Mouse (Mus musculus): ENCODE data around the gene Fxyd5. TPM values are rescaled to one million over a fixed set of nuclear protein-coding genes. Genes with fewer than 3 reads are reported as not detected.

Fxyd5 gene
- polyA plus RNA-seq, 1 experiment from 2014 or later, result 37.3 TPM

DNA sequence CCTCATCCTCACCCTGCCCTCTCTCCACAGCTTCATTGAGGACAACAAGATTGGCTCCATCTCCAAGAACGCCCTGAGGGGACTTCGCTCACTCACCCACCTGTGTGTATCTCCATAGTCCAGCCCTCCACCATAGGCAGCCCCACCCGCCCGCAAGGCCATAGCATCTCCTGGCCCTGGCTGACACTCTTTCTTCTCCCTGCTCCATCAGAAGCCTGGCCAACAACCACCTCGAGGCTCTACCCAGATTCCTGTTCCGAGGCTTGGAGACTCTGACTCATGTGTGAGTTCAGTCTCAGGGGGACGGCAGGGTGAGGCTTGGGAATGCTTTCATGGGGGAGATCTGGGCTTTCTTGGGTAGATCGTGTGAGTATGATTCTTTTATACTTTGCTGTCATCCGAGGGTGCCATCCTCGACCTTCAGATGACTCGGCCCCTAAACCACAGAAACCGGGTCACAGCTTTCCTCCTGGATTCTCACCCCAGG, 20.8 kb upstream of the Fxyd5 start:
- H3K4me2 ChIP-seq, result no peak overlapping the region
- 77% methylated on average over 12 of the region's 12 CpGs for whole genome bisulfite sequencing
- H3K27ac ChIP-seq (ENCODE audit: poor library complexity, severe bottlenecking), result no peak overlapping the region
- H3K9ac ChIP-seq, result no peak overlapping the region
- no peak for ATAC-seq (ENCODE audit: insufficient number of reproducible peaks, low FRiP score)
- no peaks in the 10 kb centered on the region for H3K9me3 ChIP-seq (replicated peaks)
- peaks cover 10% of the 10 kb centered on the region; the same call in 1 of the 2 replicates for H3K4me1 ChIP-seq (replicated peaks)
- no peak overlapping the region for H3K4me3 ChIP-seq
- 0 out of 2 replicates have a peak, but pooled peaks cover 7% of the 10 kb centered on the region for H3K27me3 ChIP-seq (replicated peaks)
- H3K36me3 ChIP-seq, result no peaks in the 10 kb centered on the region

GRCm38 (mm10) chr7:31060621-31061010, 18.3 kb upstream of the Fxyd5 start:
- peaks cover 9% of the 10 kb centered on the region for H3K4me1 ChIP-seq (replicated peaks)
- ATAC-seq (ENCODE audit: insufficient number of reproducible peaks, low FRiP score), result no peak
- no peaks in the 10 kb centered on the region for H3K27me3 ChIP-seq (replicated peaks)
- H3K36me3 ChIP-seq, result no peaks in the 10 kb centered on the region
- H3K9ac ChIP-seq, result no peak overlapping the region
- no peak overlapping the region for H3K27ac ChIP-seq (ENCODE audit: poor library complexity, severe bottlenecking)
- 84% methylated on average over 7 of the region's 7 CpGs for WGBS
- no peaks in the 10 kb centered on the region for H3K9me3 ChIP-seq (replicated peaks)
- no peak overlapping the region for H3K4me3 ChIP-seq
- no peak overlapping the region for H3K4me2 ChIP-seq

GRCm38 (mm10) chr7:31059919-31060620, 17.8 kb upstream of the Fxyd5 start:
- H3K9me3 ChIP-seq (replicated peaks), result no peaks in the 10 kb centered on the region
- no peaks in the 10 kb centered on the region for H3K36me3 ChIP-seq
- peaks cover 15% of the 10 kb centered on the region for H3K4me1 ChIP-seq (replicated peaks)
- no peak for ATAC-seq (ENCODE audit: insufficient number of reproducible peaks, low FRiP score)
- no peak overlapping the region for H3K9ac ChIP-seq
- H3K27me3 ChIP-seq (replicated peaks), result no peaks in the 10 kb centered on the region
- H3K27ac ChIP-seq (ENCODE audit: poor library complexity, severe bottlenecking), result no peak overlapping the region
- H3K4me2 ChIP-seq, result no peak overlapping the region
- no peak overlapping the region for H3K4me3 ChIP-seq
- WGBS, result 69% methylated on average over 11 of the region's 11 CpGs

GRCm38 (mm10) chr7:31059108-31059507, 16.8 kb upstream of the Fxyd5 start, which contains the start of gene Lgi4:
Lgi4 (plus strand) TSS chr7:31059342.
- no peak within 1 kb of the TSS for H3K27ac ChIP-seq (ENCODE audit: poor library complexity, severe bottlenecking)
- peaks cover 24% of the 10 kb centered on the region for H3K4me1 ChIP-seq (replicated peaks)
- no peak within 1 kb of the TSS for H3K4me3 ChIP-seq
- no peak within 1 kb of the TSS for H3K4me2 ChIP-seq
- H3K36me3 ChIP-seq, result no peaks in the 10 kb centered on the region
- no peaks in the 10 kb centered on the region for H3K9me3 ChIP-seq (replicated peaks)
- ATAC-seq (ENCODE audit: insufficient number of reproducible peaks, low FRiP score), result no peak
- no peaks in the 10 kb centered on the region for H3K27me3 ChIP-seq (replicated peaks)
- H3K9ac ChIP-seq, result no peak within 1 kb of the TSS
- 2% methylated on average over 2 of the region's 2 CpGs for WGBS

GRCm38 (mm10) chr7:31058211-31058610, 15.9 kb upstream of the Fxyd5 start:
- 83% methylated on average over 6 of the region's 6 CpGs for WGBS
- no peak for ATAC-seq (ENCODE audit: insufficient number of reproducible peaks, low FRiP score)
- no peak overlapping the region for H3K27ac ChIP-seq (ENCODE audit: poor library complexity, severe bottlenecking)
- H3K9ac ChIP-seq, result no peak overlapping the region
- H3K4me2 ChIP-seq, result no peak overlapping the region
- H3K27me3 ChIP-seq (replicated peaks), result no peaks in the 10 kb centered on the region; the same call in 1 of the 2 replicates
- no peaks in the 10 kb centered on the region for H3K9me3 ChIP-seq (replicated peaks)
- H3K36me3 ChIP-seq, result no peaks in the 10 kb centered on the region
- H3K4me3 ChIP-seq, result no peak overlapping the region
- H3K4me1 ChIP-seq (replicated peaks), result peaks cover 33% of the 10 kb centered on the region

GRCm38 (mm10) chr7:31057730-31058129, 15.4 kb upstream of the Fxyd5 start:
- H3K4me2 ChIP-seq, result no peak overlapping the region
- no peaks in the 10 kb centered on the region for H3K36me3 ChIP-seq
- no peak for ATAC-seq (ENCODE audit: insufficient number of reproducible peaks, low FRiP score)
- no peaks in the 10 kb centered on the region for H3K9me3 ChIP-seq (replicated peaks)
- peaks cover 38% of the 10 kb centered on the region for H3K4me1 ChIP-seq (replicated peaks)
- H3K9ac ChIP-seq, result no peak overlapping the region
- H3K4me3 ChIP-seq, result no peak overlapping the region
- no peak overlapping the region for H3K27ac ChIP-seq (ENCODE audit: poor library complexity, severe bottlenecking)
- no peaks in the 10 kb centered on the region; the same call in 1 of the 2 replicates for H3K27me3 ChIP-seq (replicated peaks)
- WGBS, result 68% methylated on average over 5 of the region's 5 CpGs

DNA sequence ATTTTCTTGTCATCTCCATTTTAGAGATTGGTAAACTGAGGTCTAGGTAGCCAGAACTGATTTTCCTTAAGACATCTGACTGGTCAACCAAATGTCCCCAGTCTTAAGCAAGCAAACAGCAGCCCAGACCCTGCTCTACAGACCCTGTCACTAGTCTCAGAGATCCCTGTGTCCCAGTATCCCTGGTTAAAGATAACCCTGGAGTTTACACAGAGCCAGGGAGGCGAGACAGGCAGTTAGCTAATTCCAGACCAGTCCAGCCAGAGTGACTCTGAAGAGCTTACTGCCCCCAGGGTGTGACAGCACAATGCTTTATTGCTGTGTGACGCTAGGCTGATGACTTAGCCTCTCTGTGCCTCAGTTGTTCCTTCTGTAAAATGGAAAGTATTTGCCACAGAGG, 14.8 kb upstream of the Fxyd5 start, which contains the start of gene Fxyd1:
Fxyd1 (minus strand) TSS at position 129 of the 400 bp plus-strand sequence.
- 76% methylated on average over 2 of the region's 2 CpGs for WGBS
- H3K9ac ChIP-seq, result 0 out of 2 replicates have a peak within 1 kb of the TSS, but pooled peaks have one; percentile 71
- H3K9me3 ChIP-seq (replicated peaks), result no peaks in the 10 kb centered on the region
- peak within 1 kb of the TSS; percentile 96 for H3K27ac ChIP-seq (ENCODE audit: poor library complexity, severe bottlenecking)
- no peaks in the 10 kb centered on the region for H3K36me3 ChIP-seq
- H3K4me2 ChIP-seq, result peak within 1 kb of the TSS; percentile 75
- H3K27me3 ChIP-seq (replicated peaks), result peaks cover 4% of the 10 kb centered on the region
- H3K4me1 ChIP-seq (replicated peaks), result peaks cover 45% of the 10 kb centered on the region
- no peak for ATAC-seq (ENCODE audit: insufficient number of reproducible peaks, low FRiP score)
- no peak within 1 kb of the TSS for H3K4me3 ChIP-seq

DNA sequence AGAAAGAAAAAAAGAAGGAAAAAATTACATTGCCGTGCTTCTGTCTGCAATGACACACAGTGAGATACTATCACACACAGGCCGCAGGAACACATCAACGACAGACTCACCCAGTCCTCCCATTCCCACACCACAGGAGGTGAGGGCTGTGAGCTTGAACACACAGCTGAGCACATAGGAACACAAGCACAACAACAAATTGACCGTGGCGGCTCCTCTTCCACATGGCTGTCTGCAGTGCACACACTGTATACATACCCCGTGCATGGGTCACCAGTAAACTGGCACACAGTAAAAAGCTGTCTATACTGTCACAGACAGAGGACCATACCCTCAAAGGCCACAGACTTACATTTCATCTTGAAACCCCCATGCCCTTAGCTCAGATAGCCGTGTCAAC, 14.2 kb upstream of the Fxyd5 start:
- peaks cover 51% of the 10 kb centered on the region for H3K4me1 ChIP-seq (replicated peaks)
- no peaks in the 10 kb centered on the region for H3K9me3 ChIP-seq (replicated peaks)
- no peak for ATAC-seq (ENCODE audit: insufficient number of reproducible peaks, low FRiP score)
- no peak overlapping the region for H3K4me3 ChIP-seq
- H3K4me2 ChIP-seq, result no peak overlapping the region
- WGBS, result 72% methylated on average over 7 of the region's 7 CpGs
- no peaks in the 10 kb centered on the region for H3K36me3 ChIP-seq
- peaks cover 11% of the 10 kb centered on the region for H3K27me3 ChIP-seq (replicated peaks)
- H3K9ac ChIP-seq, result no peak overlapping the region
- H3K27ac ChIP-seq (ENCODE audit: poor library complexity, severe bottlenecking), result 0 out of 2 replicates have a peak overlapping the region, but pooled peaks have one; percentile 34

GRCm38 (mm10) chr7:31055883-31056282, 13.6 kb upstream of the Fxyd5 start:
- H3K27me3 ChIP-seq (replicated peaks), result peaks cover 16% of the 10 kb centered on the region
- WGBS, result 15% methylated on average over 3 of the region's 4 CpGs
- H3K9me3 ChIP-seq (replicated peaks), result no peaks in the 10 kb centered on the region
- ATAC-seq (ENCODE audit: insufficient number of reproducible peaks, low FRiP score), result no peak
- no peaks in the 10 kb centered on the region for H3K36me3 ChIP-seq
- H3K4me3 ChIP-seq, result peak overlapping the region; percentile 42; the same call in 1 of the 2 replicates
- 0 out of 2 replicates have a peak overlapping the region, but pooled peaks have one; percentile 71 for H3K9ac ChIP-seq
- H3K4me2 ChIP-seq, result peak overlapping the region; percentile 75
- H3K4me1 ChIP-seq (replicated peaks), result peaks cover 57% of the 10 kb centered on the region
- peak overlapping the region; percentile 96 for H3K27ac ChIP-seq (ENCODE audit: poor library complexity, severe bottlenecking)

GRCm38 (mm10) chr7:31055354-31055824, 13.1 kb upstream of the Fxyd5 start:
- H3K4me1 ChIP-seq (replicated peaks), result peaks cover 61% of the 10 kb centered on the region
- ATAC-seq (ENCODE audit: insufficient number of reproducible peaks, low FRiP score), result peak; percentile 78
- no peaks in the 10 kb centered on the region for H3K9me3 ChIP-seq (replicated peaks)
- H3K27ac ChIP-seq (ENCODE audit: poor library complexity, severe bottlenecking), result peak overlapping the region; percentile 96
- H3K36me3 ChIP-seq, result no peaks in the 10 kb centered on the region
- H3K9ac ChIP-seq, result peak overlapping the region; percentile 71
- peak overlapping the region; percentile 75 for H3K4me2 ChIP-seq
- WGBS, result 8% methylated on average over 10 of the region's 10 CpGs
- H3K27me3 ChIP-seq (replicated peaks), result peaks cover 21% of the 10 kb centered on the region
- H3K4me3 ChIP-seq, result peak overlapping the region; percentile 42

GRCm38 (mm10) chr7:31054661-31055320, 12.5 kb upstream of the Fxyd5 start:
- Histone ChIP-seq H3K36me3 (no peaks in the 10 kb centered on the region), H3K27me3 (replicated peaks) (peaks cover 27% of the 10 kb centered on the region), H3K4me1 (replicated peaks) (peaks cover 67% of the 10 kb centered on the region), H3K4me3 (peak overlapping the region; percentile 42), H3K9ac (peak overlapping the region; percentile 71), H3K27ac (ENCODE audit: poor library complexity, severe bottlenecking) (peak overlapping the region; percentile 96), H3K9me3 (replicated peaks) (no peaks in the 10 kb centered on the region), H3K4me2 (peak overlapping the region; percentile 75)
- WGBS, result 22% methylated on average over 11 of the region's 11 CpGs
- ATAC-seq (ENCODE audit: insufficient number of reproducible peaks, low FRiP score), result peak; percentile 26

Data from heart, embryonic 12.5 days (tissue).